Mouse (Mus musculus) cerebellum, adult 2 months (tissue): ENCODE data around the gene Tpi1. TPM values are rescaled to one million over a fixed set of nuclear protein-coding genes. Genes with fewer than 3 reads are reported as not detected.

Experiments used
- DNase-seq, 2 experiments: peaks; one replicate each; pipeline ENCODE4 v3.0.0; 2021
- H3K27ac ChIP-seq: fragments of 200-500 bp; 2 replicates; pipeline ENCODE4 v1.5.1; 2012; ENCODE audit warnings: low read length, control low read depth, inconsistent platforms; ENCODE audit not compliant: insufficient read depth
- H3K27me3 ChIP-seq: fragments of 200-500 bp; 2 replicates; pipeline ENCODE4 v1.6.1; 2012; ENCODE audit warnings: inconsistent platforms, mild to moderate bottlenecking, low read length, moderate library complexity; ENCODE audit not compliant: control insufficient read depth, insufficient read depth
- H3K4me1 ChIP-seq: fragments of 200-500 bp; 2 replicates; pipeline ENCODE4 v1.6.1; 2011; ENCODE audit warnings: low read length; ENCODE audit not compliant: control insufficient read depth, insufficient read depth
- H3K4me3 ChIP-seq: fragments of 200-500 bp; replicated peaks from 2 replicates; pipeline ENCODE3; 2011; ENCODE audit warnings: mild to moderate bottlenecking, low read depth, low read length, control low read depth; ENCODE audit not compliant: insufficient read depth
- CTCF ChIP-seq: fragments of 200-500 bp; IDR thresholded peaks from 2 replicates; pipeline ENCODE4 v1.5.1; 2011; ENCODE audit warnings: low read depth, mild to moderate bottlenecking, control low read depth, low read length, moderate library complexity, borderline replicate concordance; ENCODE audit not compliant: insufficient read depth
- POLR2A ChIP-seq: fragments of 200-500 bp; IDR thresholded peaks from 2 replicates; pipeline ENCODE4 v1.6.1; 2011; ENCODE audit warnings: low read length, control low read depth, borderline replicate concordance; ENCODE audit not compliant: insufficient read depth
- WGBS: fragments of 180-500 bp; shearing (Covaris S2); methylation state at CpG from one replicate; pipeline ENCODE4 v1.1.7; 2018; 5-methylcytosine and 5-hydroxymethylcytosine counted together
- polyA plus RNA-seq: library from polyadenylated mRNA; depleted of rRNA; stranded (reverse); fragments of >200 nt; gene quantifications from 2 replicates; pipeline ENCODE4 v1.2.3, GENCODE M21; 2012; rRNA removed

The Tpi1 gene
- 1,162 and 1,205 TPM in 2 replicates for polyA plus RNA-seq

DNA sequence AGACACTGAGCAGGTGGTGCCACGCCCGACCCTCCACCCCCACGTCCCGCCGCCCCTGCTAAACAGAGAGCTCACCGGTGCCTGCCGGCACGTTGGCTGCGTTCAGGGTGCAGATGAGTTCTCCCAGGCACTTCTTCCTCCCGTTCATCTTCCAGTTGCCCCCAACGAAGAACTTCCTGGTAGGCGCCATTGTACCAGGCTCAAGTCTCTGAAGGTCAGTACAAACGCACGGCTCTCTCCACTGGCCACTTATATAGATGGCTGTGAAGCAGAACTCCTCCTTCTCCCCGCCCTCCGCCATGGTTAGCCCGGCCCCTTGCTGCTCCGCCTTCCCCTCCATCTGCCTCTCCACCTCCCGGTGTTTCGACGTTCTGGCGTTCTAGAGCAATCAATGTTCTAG, at the start of gene Tpi1:
Tpi1 (minus strand) TSS at position 364 of the 400 bp plus-strand sequence.
- WGBS, result under 1% methylated on average over 22 of the region's 22 CpGs
- H3K27ac ChIP-seq, result peak within 1 kb of the TSS; percentile 80
- H3K27me3 ChIP-seq, result no peaks in the 10 kb centered on the region
- TF ChIP-seq CTCF (no peak), POLR2A (peak; percentile 99; the same call in 1 of the 2 replicates)
- peak within 1 kb of the TSS; percentile 83 for H3K4me3 ChIP-seq
- peaks cover 21% of the 10 kb centered on the region for H3K4me1 ChIP-seq
- peak; percentile 94 for DNase-seq

DNA sequence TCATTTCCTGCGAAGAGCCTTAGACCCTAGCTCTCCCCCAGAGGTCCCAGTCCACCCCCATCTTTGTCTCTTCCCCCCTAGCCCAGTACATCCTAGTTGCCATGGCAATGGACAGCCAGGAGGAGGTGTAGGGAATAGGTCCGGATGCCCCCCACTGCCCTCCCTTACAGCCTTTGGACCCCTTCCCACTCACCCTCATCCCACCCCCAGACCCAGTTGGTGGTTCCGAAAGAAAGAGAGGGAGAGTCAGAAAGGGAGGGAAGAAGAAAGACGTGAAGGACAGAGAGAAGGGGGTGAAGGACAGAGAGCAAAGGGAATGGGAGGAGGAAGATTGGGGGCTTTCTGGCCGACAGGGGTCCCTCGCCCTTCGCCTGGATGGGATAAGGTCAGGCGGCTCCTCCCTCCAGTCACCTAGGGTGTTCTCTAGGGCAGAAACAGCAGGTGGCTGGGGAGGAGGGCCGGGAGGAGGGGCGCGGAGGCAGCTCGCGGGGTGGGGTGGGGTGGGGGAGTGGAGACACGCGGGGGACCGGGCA, 49.1 kb upstream of the Tpi1 start:
- DNase-seq, result peak; percentile 52 to 63
- Histone ChIP-seq H3K27me3 (no peaks in the 10 kb centered on the region), H3K4me1 (peaks cover 26% of the 10 kb centered on the region), H3K4me3 (peak overlapping the region; percentile 100), H3K27ac (peak overlapping the region; percentile 98)
- TF ChIP-seq POLR2A (0 out of 2 replicates have a peak, but pooled peaks have one; percentile 6), CTCF (no peak)
- 0% methylated on average over 10 of the region's 16 CpGs for WGBS

DNA sequence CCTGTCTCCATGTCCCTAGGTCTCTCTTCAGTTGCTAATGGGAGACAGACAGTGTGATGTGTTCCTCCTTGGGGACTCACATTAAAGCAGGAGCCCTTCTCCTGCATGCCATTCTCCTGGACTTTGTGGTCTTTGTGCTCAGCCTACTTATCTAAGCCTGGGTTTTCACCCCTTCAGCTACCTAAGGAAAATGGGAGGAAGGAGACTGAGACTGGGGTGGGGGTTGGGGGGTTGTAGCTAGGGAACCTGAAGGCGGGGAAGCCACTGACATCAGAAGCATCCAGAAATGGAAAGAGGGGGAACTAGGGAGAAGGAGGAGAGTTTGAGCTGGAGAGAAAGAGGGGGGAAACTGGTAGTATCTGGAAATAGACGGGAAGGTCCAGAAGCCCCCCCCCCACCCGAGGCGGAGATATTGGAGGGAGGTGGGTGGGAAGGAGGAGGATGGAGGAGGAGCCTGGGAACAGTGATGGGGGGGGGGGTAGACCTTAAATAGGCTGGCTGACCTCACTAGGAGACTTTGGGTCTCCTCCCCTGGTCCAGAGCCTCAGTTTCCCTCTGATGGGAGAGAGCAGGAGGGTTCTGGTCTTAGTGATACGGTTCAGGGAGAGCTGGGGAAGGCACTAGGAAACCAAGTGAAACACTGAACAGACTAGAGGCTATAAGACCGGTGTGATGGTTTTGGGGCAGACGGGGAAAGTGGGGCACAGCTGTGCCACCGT, 48.5 kb upstream of the Tpi1 start:
- Histone ChIP-seq H3K27me3 (no peaks in the 10 kb centered on the region), H3K27ac (peak overlapping the region; percentile 98), H3K4me1 (peaks cover 26% of the 10 kb centered on the region), H3K4me3 (peak overlapping the region; percentile 100)
- 2% methylated on average over 8 of the region's 8 CpGs for WGBS
- DNase-seq, result peak; percentile 35 to 43
- TF ChIP-seq POLR2A, result 0 out of 2 replicates have a peak, but pooled peaks have one; percentile 27
- no peak for TF ChIP-seq CTCF

DNA sequence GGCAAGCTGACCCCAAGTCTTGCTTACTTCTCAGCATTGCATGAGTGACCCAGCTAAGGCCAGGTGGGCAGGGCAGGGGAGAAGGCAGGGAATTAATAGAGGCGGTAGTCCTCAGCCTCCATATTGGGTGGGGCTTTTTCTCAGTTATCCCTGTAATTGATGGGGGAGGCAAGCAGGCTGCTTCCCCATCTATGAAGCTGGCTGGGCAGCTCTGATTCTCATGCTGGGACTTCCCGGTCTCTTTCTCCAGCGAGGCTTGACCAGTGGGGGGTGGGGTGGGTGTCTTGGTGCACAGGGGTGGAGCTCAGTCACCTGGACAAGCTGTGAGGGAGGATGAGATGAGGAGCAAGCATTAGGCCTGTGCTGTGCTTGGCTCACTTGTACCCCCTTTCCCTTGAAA, 47.7 kb upstream of the Tpi1 start:
- peak overlapping the region; percentile 98; the same call in 1 of the 2 replicates for H3K27ac ChIP-seq
- DNase-seq, result peak; percentile 39 to 54
- peak overlapping the region; percentile 100 for H3K4me3 ChIP-seq
- WGBS, result 6% methylated on average over 3 of the region's 3 CpGs
- H3K27me3 ChIP-seq, result no peaks in the 10 kb centered on the region
- H3K4me1 ChIP-seq, result peaks cover 26% of the 10 kb centered on the region
- TF ChIP-seq CTCF (no peak), POLR2A (0 out of 2 replicates have a peak, but pooled peaks have one; percentile 6)

DNA sequence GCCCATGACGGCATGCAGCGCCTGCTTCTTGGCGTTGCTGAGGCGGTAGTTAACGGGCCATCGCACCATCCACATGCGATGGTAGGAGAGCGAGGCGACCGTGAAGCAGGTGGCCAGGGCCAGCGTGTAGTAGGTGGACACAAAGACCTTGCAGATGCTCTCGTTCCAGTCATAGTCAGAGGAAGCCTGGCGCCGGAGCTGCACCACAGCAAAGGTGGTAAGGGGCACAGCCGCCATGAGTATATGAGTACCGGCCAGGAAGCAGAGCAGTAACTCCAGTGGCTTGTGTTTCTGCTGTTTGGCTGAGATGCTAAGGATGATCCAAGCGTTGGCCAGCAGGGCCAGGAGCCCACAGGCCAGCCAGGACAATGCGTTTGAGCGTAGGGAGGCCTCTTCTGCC, 47.2 kb upstream of the Tpi1 start:
- WGBS, result 13% methylated on average over 19 of the region's 19 CpGs
- peak overlapping the region; percentile 24; the same call in 1 of the 2 replicates for H3K27ac ChIP-seq
- peak; percentile 50 to 66 for DNase-seq

DNA sequence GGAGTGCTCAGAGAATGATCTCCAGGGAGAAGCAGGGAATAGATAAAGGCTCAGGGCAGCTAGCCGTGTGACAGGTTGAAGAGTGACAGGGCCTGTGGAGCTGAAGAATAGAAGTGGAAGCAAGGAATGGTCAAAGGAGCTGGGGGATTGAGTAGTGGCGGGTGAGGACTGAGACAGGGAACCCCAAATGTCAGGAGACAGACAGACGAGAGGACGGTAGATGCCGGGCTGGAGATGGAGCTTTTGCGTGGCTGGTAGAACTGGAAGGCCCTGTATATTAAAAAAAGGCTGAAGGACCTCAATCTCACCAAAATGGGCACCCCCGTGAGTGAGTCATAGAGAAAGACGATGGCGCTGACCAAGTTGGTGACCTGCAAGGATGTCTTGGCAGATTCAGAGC, 46.4 kb upstream of the Tpi1 start:
- no peak overlapping the region for H3K4me3 ChIP-seq
- peak overlapping the region; percentile 94 for H3K27ac ChIP-seq
- H3K4me1 ChIP-seq, result peaks cover 28% of the 10 kb centered on the region
- peak; percentile 33 to 51 for DNase-seq
- TF ChIP-seq POLR2A, result no peak
- TF ChIP-seq CTCF, result no peak
- WGBS, result 55% methylated on average over 9 of the region's 9 CpGs
- H3K27me3 ChIP-seq, result no peaks in the 10 kb centered on the region

More for the DNA sequence above, 47.2 kb upstream of the Tpi1 start:
- peak overlapping the region; percentile 23 for H3K4me3 ChIP-seq
- peaks cover 26% of the 10 kb centered on the region for H3K4me1 ChIP-seq
- no peaks in the 10 kb centered on the region for H3K27me3 ChIP-seq
- TF ChIP-seq CTCF (no peak), POLR2A (no peak)

DNA sequence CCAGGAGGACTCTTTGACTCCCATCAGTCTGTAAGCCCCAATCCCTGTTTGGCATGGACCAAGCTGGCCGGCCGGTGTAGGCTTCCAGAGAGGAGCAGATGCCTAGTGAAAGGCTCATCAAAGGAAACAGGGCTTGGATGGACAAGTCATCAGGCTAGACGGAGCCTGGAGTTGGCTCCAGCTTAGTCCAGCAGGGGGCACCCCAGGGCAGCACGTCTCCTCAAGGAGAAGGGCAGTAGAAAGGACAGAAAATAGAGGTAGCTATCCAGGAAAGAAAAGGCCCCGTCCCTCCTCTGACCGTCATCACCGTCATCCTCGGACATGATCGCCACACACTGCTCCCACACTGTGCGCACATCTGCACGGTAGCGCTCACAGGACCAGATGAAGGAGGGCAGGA, 45.6 kb upstream of the Tpi1 start:
- H3K27ac ChIP-seq, result peak overlapping the region; percentile 94
- no peaks in the 10 kb centered on the region for H3K27me3 ChIP-seq
- WGBS, result 3% methylated on average over 12 of the region's 12 CpGs
- H3K4me3 ChIP-seq, result peak overlapping the region; percentile 54
- TF ChIP-seq POLR2A, result 0 out of 2 replicates have a peak, but pooled peaks have one; percentile 31
- TF ChIP-seq CTCF, result peak; percentile 89
- H3K4me1 ChIP-seq, result peaks cover 24% of the 10 kb centered on the region
- peak; percentile 90 to 94 for DNase-seq
